Mouse (Mus musculus): ENCODE results near the gene Coa4. TPM values are rescaled to one million over a fixed set of nuclear protein-coding genes. Genes with fewer than 3 reads are reported as not detected.

Gene Coa4
- polyA plus RNA-seq, 1 experiment from 2014 or later: 20.4 TPM

GRCm38 (mm10) chr7:100544437-100544836 lies 7.6 kb downstream of the Coa4 start:
- Histone ChIP-seq H3K4me2 (ENCODE audit: low read depth, low read length) (no peak overlapping the region), H3K27me3 (ENCODE audit: control insufficient read depth, insufficient read depth, low read depth, low read length) (no peaks in the 10 kb centered on the region), H3K9ac (ENCODE audit: low read length) (no peak overlapping the region), H3K27ac (ENCODE audit: low read length) (no peak overlapping the region), H3K36me3 (ENCODE audit: control insufficient read depth, insufficient read depth, low read length) (peaks cover 7% of the 10 kb centered on the region), H3K4me1 (replicated peaks; ENCODE audit: control insufficient read depth, insufficient read depth, low read length) (no peaks in the 10 kb centered on the region), H3K9me3 (ENCODE audit: control insufficient read depth, low read length) (no peaks in the 10 kb centered on the region), H3K4me3 (ENCODE audit: low read length) (no peak overlapping the region)
- WGBS: 45% methylated on average over 1 of the region's 1 CpGs
- ATAC-seq (ENCODE audit: low read depth): no peak

DNA sequence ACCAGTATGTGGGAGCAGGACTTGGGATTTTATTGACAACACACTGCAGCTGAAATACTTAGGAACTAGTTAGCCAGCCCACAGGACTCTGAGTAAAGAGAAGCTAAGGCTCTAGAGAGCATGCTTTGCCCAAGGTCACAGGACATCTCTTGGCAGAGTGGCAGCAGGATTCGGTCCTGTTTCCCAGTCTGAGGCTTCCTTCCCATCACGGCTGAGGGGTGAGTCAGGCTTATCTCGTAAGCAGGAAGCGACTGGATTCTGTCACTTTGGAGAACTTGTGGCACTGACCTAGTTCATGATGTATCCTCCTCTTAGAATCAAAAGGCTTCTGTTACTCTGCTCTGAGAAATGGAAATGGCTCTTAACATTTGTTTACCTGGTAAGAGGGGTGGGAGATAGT lies 10.8 kb downstream of the Coa4 start:
- peaks cover 2% of the 10 kb centered on the region; the same call in 1 of the 2 replicates for H3K36me3 ChIP-seq (ENCODE audit: control insufficient read depth, insufficient read depth, low read length)
- H3K27ac ChIP-seq (ENCODE audit: low read length): no peak overlapping the region

DNA sequence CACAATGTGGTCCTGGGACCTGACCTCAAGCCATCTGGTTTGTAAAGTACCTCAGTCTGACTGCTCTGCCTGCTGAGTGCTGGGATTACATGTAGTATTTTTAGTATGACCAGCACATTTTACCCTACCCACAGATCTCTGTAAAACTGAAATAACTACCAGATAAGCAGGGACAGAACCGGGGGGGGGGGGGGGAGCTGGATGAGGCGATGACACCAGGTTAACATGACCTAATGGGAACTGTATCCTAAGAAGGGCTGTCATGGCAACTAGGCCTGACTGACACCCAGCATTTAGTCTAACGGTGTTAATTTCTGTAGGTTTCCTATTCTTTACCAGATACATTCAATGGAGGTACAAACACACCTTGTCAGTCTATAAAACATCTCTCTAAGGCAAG lies 12.9 kb downstream of the Coa4 start:
- no peaks in the 10 kb centered on the region for H3K27me3 ChIP-seq (ENCODE audit: control insufficient read depth, insufficient read depth, low read depth, low read length)
- no peaks in the 10 kb centered on the region for H3K4me1 ChIP-seq (replicated peaks; ENCODE audit: control insufficient read depth, insufficient read depth, low read length)
- H3K9me3 ChIP-seq (ENCODE audit: control insufficient read depth, low read length): no peaks in the 10 kb centered on the region
- no peak for ATAC-seq (ENCODE audit: low read depth)
- no peak overlapping the region for H3K9ac ChIP-seq (ENCODE audit: low read length)
- no peak overlapping the region for H3K27ac ChIP-seq (ENCODE audit: low read length)
- peaks cover 2% of the 10 kb centered on the region; the same call in 1 of the 2 replicates for H3K36me3 ChIP-seq (ENCODE audit: control insufficient read depth, insufficient read depth, low read length)
- 94% methylated on average over 3 of the region's 3 CpGs for WGBS
- no peak overlapping the region for H3K4me2 ChIP-seq (ENCODE audit: low read depth, low read length)
- H3K4me3 ChIP-seq (ENCODE audit: low read length): no peak overlapping the region

More for the DNA sequence above, 10.8 kb downstream of the Coa4 start:
- WGBS: 57% methylated on average over 4 of the region's 4 CpGs
- no peak for ATAC-seq (ENCODE audit: low read depth)
- no peaks in the 10 kb centered on the region for H3K9me3 ChIP-seq (ENCODE audit: control insufficient read depth, low read length)
- H3K4me2 ChIP-seq (ENCODE audit: low read depth, low read length): no peak overlapping the region
- no peak overlapping the region for H3K4me3 ChIP-seq (ENCODE audit: low read length)
- no peaks in the 10 kb centered on the region for H3K27me3 ChIP-seq (ENCODE audit: control insufficient read depth, insufficient read depth, low read depth, low read length)
- H3K4me1 ChIP-seq (replicated peaks; ENCODE audit: control insufficient read depth, insufficient read depth, low read length): no peaks in the 10 kb centered on the region
- H3K9ac ChIP-seq (ENCODE audit: low read length): no peak overlapping the region

GRCm38 (mm10) chr7:100550338-100551007 lies 13.6 kb downstream of the Coa4 start:
- no peak overlapping the region for H3K4me3 ChIP-seq (ENCODE audit: low read length)
- H3K36me3 ChIP-seq (ENCODE audit: control insufficient read depth, insufficient read depth, low read length): peaks cover 2% of the 10 kb centered on the region; the same call in 1 of the 2 replicates
- 39% methylated on average over 5 of the region's 5 CpGs for WGBS
- H3K4me1 ChIP-seq (replicated peaks; ENCODE audit: control insufficient read depth, insufficient read depth, low read length): no peaks in the 10 kb centered on the region
- H3K27ac ChIP-seq (ENCODE audit: low read length): no peak overlapping the region
- ATAC-seq (ENCODE audit: low read depth): no peak
- no peak overlapping the region for H3K4me2 ChIP-seq (ENCODE audit: low read depth, low read length)
- no peak overlapping the region for H3K9ac ChIP-seq (ENCODE audit: low read length)
- H3K27me3 ChIP-seq (ENCODE audit: control insufficient read depth, insufficient read depth, low read depth, low read length): no peaks in the 10 kb centered on the region
- H3K9me3 ChIP-seq (ENCODE audit: control insufficient read depth, low read length): no peaks in the 10 kb centered on the region

DNA sequence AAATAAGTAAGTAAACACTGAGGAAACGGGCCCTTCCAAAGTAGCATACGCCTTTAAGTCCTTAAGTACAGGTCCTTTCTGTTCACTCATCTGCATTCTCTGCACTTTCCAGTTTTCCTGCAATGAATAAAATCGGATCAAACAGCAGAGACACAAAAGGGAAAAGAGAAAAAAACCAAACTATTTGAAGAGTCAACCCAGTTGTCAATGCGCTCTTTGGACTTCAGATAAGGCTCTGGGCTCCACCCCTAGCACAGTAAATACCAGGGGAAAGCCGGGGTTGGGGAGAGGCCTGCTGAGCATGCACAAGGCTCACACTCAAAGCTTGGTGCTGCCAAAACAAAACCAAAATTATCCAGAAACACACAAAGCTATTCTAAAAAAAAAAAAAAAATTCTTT lies 18.1 kb downstream of the Coa4 start:
- Histone ChIP-seq H3K27ac (ENCODE audit: low read length) (no peak overlapping the region), H3K4me2 (ENCODE audit: low read depth, low read length) (no peak overlapping the region), H3K9me3 (ENCODE audit: control insufficient read depth, low read length) (no peaks in the 10 kb centered on the region), H3K4me1 (replicated peaks; ENCODE audit: control insufficient read depth, insufficient read depth, low read length) (no peaks in the 10 kb centered on the region), H3K4me3 (ENCODE audit: low read length) (no peak overlapping the region), H3K9ac (ENCODE audit: low read length) (no peak overlapping the region), H3K27me3 (ENCODE audit: control insufficient read depth, insufficient read depth, low read depth, low read length) (no peaks in the 10 kb centered on the region), H3K36me3 (ENCODE audit: control insufficient read depth, insufficient read depth, low read length) (no peaks in the 10 kb centered on the region)
- no peak for ATAC-seq (ENCODE audit: low read depth)
- 51% methylated on average over 5 of the region's 5 CpGs for WGBS

DNA sequence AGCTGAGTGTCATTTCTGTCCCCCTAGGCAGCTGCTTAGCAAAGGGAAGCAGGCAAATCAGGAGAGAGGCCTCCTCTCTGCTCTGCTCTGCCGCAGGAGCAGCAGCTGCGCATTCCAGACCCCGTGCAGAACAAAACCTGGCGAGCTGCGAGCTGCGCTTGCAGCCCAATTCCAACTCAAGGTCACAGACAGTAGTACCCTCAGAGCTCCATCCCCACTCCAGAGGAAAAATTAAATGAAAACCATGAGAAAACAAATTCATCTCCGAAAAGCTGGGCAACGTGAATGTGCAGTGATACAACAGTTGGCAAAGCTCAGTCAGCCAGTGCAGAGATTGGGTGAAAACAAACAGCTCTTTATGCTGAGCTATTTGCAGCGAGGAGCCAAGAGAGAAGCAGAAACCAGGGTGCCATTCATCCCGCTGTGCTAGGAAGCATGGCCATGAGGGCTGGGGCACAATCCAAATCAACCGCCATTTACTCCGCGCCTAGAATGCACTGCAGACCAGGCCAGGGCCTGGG lies 18.6 kb downstream of the Coa4 start:
- no peak overlapping the region for H3K4me2 ChIP-seq (ENCODE audit: low read depth, low read length)

GRCm38 (mm10) chr7:100557241-100557640 lies 20.4 kb downstream of the Coa4 start:
- Histone ChIP-seq H3K4me2 (ENCODE audit: low read depth, low read length) (no peak overlapping the region), H3K27me3 (ENCODE audit: control insufficient read depth, insufficient read depth, low read depth, low read length) (no peaks in the 10 kb centered on the region), H3K4me1 (replicated peaks; ENCODE audit: control insufficient read depth, insufficient read depth, low read length) (no peaks in the 10 kb centered on the region), H3K27ac (ENCODE audit: low read length) (no peak overlapping the region), H3K9me3 (ENCODE audit: control insufficient read depth, low read length) (no peaks in the 10 kb centered on the region), H3K9ac (ENCODE audit: low read length) (no peak overlapping the region), H3K36me3 (ENCODE audit: control insufficient read depth, insufficient read depth, low read length) (no peaks in the 10 kb centered on the region), H3K4me3 (ENCODE audit: low read length) (no peak overlapping the region)
- 61% methylated on average over 5 of the region's 5 CpGs for WGBS
- no peak for ATAC-seq (ENCODE audit: low read depth)

More for the DNA sequence above, 18.6 kb downstream of the Coa4 start:
- Histone ChIP-seq H3K4me1 (replicated peaks; ENCODE audit: control insufficient read depth, insufficient read depth, low read length) (no peaks in the 10 kb centered on the region), H3K27ac (ENCODE audit: low read length) (no peak overlapping the region), H3K27me3 (ENCODE audit: control insufficient read depth, insufficient read depth, low read depth, low read length) (no peaks in the 10 kb centered on the region), H3K9me3 (ENCODE audit: control insufficient read depth, low read length) (no peaks in the 10 kb centered on the region), H3K4me3 (ENCODE audit: low read length) (no peak overlapping the region), H3K36me3 (ENCODE audit: control insufficient read depth, insufficient read depth, low read length) (no peaks in the 10 kb centered on the region), H3K9ac (ENCODE audit: low read length) (no peak overlapping the region)
- WGBS: 45% methylated on average over 13 of the region's 13 CpGs
- ATAC-seq (ENCODE audit: low read depth): no peak

- Histone ChIP-seq H3K27ac (ENCODE audit: low read length) (no peak overlapping the region), H3K4me1 (replicated peaks; ENCODE audit: control insufficient read depth, insufficient read depth, low read length) (no peaks in the 10 kb centered on the region), H3K9ac (ENCODE audit: low read length) (no peak overlapping the region), H3K9me3 (ENCODE audit: control insufficient read depth, low read length) (no peaks in the 10 kb centered on the region), H3K36me3 (ENCODE audit: control insufficient read depth, insufficient read depth, low read length) (no peaks in the 10 kb centered on the region), H3K4me3 (ENCODE audit: low read length) (no peak overlapping the region), H3K4me2 (ENCODE audit: low read depth, low read length) (no peak overlapping the region), H3K27me3 (ENCODE audit: control insufficient read depth, insufficient read depth, low read depth, low read length) (no peaks in the 10 kb centered on the region)
- WGBS: 81% methylated on average over 4 of the region's 4 CpGs
- ATAC-seq (ENCODE audit: low read depth): no peak
Measured at GRCm38 (mm10) chr7:100559331-100559730, 22.5 kb downstream of the Coa4 start.

GRCm38 (mm10) chr7:100561861-100562587 lies 25.2 kb downstream of the Coa4 start:
- Histone ChIP-seq H3K4me1 (replicated peaks; ENCODE audit: control insufficient read depth, insufficient read depth, low read length) (no peaks in the 10 kb centered on the region), H3K27me3 (ENCODE audit: control insufficient read depth, insufficient read depth, low read depth, low read length) (no peaks in the 10 kb centered on the region), H3K36me3 (ENCODE audit: control insufficient read depth, insufficient read depth, low read length) (no peaks in the 10 kb centered on the region), H3K27ac (ENCODE audit: low read length) (no peak overlapping the region), H3K4me3 (ENCODE audit: low read length) (no peak overlapping the region), H3K9me3 (ENCODE audit: control insufficient read depth, low read length) (no peaks in the 10 kb centered on the region), H3K4me2 (ENCODE audit: low read depth, low read length) (no peak overlapping the region), H3K9ac (ENCODE audit: low read length) (no peak overlapping the region)
- no peak for ATAC-seq (ENCODE audit: low read depth)
- 76% methylated on average over 11 of the region's 11 CpGs for whole genome bisulfite sequencing
